Mouse (Mus musculus): ENCODE data around the gene Ankrd12. TPM values are rescaled to one million over a fixed set of nuclear protein-coding genes. Genes with fewer than 3 reads are reported as not detected.
"Not testable (repeated sequence)": the region's sequence is repeated elsewhere in the genome, so short reads cannot be mapped to it uniquely, and the experiment has no call there.

The Ankrd12 gene
- total RNA-seq, 2 experiments from 2014 or later = 27.3 to 45.0 TPM

DNA sequence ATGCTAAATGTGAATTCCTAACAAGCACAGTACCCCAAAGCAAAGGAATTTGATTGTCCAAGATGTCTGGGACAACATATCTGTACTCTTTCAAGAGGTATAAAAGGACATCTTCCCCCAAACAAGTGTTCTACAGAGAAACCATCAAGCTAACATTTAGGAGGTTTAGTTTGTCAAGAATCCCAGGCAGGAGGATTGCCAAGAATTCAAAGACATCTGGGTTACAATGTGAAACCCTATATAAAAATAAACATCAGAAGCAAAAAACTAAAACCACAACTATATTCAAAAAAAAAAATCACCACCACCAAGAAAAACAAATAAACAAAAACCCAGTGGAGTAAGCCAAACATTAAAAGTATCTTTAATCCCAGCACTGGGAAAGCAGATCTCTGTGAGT, 13.4 kb upstream of the Ankrd12 start:
- ATAC-seq (replicated peaks; ENCODE audit: low FRiP score, poor library complexity, severe bottlenecking) = no peak

DNA sequence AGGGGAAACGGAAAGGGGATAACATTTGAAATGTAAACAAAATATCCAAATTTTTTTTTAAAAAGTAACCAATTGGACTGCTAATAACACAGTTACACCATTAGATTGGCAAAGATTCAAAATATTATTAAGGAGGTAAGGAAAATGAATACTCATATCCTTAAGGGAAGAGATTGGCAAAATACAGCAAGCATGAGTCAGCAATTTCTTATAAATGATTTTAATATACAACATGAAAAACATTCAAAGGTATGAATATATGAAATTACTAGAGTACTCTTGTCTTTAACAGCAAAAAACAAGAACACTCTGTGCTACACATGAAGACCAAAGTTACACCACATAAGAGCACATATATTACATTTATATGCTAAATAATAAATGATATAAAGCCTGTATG, 8.1 kb upstream of the Ankrd12 start:
- ATAC-seq (replicated peaks; ENCODE audit: low FRiP score, poor library complexity, severe bottlenecking) = no peak

- ATAC-seq (replicated peaks; ENCODE audit: low FRiP score, poor library complexity, severe bottlenecking) = no peak
These were observed 7.6 kb upstream of the Ankrd12 start for GRCm38 (mm10) chr17:66084486-66084885.

- ATAC-seq (replicated peaks; ENCODE audit: low FRiP score, poor library complexity, severe bottlenecking) = peak; percentile 17; the same call in 1 of the 2 replicates
These were observed 555 bp upstream of the Ankrd12 start for GRCm38 (mm10) chr17:66077437-66077850.

DNA sequence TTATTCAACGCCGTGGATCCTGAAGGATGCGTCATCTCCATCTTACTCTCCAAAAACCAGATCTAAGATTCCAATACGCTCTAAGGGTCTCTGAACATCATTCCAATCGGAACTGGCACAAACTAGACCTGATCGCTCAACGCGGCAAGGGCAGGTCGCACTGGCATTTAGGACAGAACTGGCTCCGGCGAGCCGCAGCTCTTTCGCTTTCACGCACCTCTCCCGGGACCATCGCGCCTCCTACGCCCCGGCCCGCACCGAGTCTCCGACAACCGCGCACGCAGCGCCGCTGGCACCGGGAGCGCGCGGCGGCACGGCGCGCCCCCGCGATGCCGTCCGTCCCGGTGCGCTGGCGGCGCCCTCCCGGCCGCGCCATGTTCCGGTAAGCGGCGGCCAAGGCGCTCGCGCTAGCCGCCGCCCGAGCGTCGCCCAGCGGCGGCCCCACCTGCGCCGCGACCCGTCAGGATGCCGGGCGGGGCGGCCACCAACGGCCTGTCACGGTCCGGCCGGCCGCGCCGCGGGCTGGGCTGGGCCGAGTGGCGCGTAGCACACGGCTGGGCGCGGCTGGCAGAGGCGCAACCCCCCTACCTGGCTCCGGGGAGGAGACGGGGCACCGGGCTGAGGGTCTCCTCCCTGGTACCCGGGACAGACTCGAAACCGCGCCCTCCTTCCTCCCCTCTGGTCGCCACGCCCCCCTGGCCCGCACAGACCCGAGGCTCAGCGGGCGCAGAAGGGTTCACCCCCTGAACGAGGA, 538 bp downstream of the Ankrd12 start:
- peak; percentile 60 for ATAC-seq (replicated peaks; ENCODE audit: low FRiP score, poor library complexity, severe bottlenecking)

DNA sequence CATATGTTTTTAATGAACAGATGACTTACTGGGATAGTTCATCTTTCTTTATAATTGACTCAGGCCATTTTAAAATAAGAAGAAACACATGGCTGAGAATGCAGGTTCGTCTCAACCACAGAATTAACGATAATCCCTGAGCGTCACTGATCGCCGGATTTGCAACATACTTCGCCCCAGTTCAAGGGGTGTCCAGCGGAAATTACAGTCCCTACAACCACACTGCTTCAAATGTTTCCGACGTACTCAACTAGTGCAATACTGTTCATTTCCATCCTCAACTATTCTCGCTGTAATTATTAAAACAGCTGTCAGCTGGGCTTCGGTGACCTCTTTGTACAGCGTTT, 1.1 kb downstream of the Ankrd12 start:
- peak; percentile 18 for ATAC-seq (replicated peaks; ENCODE audit: low FRiP score, poor library complexity, severe bottlenecking)

DNA sequence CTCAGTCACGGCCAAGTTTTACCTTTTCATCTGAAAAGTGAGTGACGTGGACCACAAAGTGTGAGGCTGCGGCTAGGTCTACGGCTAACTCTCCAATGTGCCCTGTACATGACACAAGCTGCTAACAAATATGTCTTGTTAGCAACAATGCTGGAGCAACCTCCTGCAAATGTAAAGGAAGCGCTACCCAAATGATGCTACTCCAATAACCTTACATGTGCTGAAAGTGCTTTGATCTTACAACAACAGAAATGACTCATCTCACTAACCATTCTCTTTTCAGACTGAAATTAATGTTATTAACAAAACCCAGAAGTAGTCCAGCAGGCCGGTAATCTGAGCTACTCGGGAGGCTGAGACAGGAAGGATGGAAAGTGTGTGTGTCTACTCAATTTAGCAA, 2.9 kb downstream of the Ankrd12 start:
- no peak for ATAC-seq (replicated peaks; ENCODE audit: low FRiP score, poor library complexity, severe bottlenecking)

DNA sequence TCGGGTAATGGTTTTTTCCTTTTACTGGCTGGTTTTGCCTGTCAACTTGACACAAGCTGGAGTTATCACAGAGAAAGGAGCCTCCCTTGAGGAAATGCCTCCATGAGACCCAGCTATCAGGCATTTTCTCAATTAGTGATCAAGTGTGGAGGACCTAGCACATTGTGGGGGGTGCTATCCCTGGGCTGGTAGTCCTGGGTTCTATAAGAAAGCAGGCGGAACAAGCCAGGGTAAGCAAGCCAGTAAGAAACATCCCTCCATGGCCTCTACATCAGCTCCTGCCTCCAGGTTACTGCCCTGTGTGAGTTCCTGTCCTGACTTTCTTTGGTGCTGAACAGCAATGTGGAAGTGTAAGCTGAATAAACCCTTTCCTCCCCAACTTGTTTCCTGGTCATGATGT, 7.9 kb downstream of the Ankrd12 start:
- not testable (repeated sequence) for ATAC-seq (replicated peaks; ENCODE audit: low FRiP score, poor library complexity, severe bottlenecking)

DNA sequence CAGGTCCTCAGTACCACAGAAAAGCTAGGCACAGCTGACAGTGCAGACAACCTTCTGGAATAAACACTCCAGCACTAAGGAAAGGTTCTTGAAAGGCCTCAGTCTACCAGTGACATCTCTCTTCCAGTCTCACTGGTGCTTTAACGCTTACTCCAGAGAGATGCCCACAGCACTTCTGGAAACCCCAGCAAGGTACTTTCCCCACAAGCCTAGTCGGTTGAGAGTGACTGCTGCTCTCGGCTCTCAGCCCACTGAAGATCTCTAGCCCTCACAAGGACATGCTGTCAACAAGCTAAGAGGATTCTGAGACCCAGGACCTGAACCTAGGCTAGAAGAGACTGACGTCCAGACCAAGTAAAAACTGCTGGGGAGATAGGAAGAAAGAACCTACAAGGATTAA, 11.8 kb downstream of the Ankrd12 start:
- no peak for ATAC-seq (replicated peaks; ENCODE audit: low FRiP score, poor library complexity, severe bottlenecking)

DNA sequence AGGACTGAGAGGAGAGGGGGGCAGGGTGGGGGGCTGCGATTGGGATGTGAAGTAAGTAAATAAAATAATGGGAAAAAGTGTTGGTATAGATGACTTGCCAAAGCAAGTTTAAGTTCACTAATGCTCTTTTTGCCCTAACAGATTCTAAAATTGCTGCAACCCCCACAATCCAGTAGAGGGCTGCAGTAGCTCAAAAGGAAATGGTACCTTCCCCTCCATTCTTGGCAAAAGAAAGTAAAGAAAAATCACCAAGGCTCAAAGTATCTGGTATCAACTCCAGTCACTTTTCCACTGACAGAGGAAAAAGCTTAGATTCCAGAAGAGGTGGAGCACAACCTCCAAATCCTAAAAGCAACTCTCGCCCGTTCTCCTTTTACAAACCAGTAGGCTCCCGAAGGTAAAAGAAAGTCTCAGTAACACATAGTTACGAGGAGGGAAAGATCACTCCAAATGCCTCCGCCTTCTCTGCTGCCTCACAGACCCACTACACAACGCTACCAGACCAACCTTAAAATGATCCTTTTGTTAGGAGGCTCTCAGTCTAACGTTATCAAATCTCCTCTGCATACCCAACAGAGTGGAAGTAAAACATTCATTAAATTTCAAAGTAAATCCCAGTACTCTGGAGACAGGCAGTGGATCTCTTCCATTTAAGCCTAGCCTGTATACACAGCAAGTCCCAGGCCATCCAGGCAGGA, 15.5 kb downstream of the Ankrd12 start:
- ATAC-seq (replicated peaks; ENCODE audit: low FRiP score, poor library complexity, severe bottlenecking) = no peak

DNA sequence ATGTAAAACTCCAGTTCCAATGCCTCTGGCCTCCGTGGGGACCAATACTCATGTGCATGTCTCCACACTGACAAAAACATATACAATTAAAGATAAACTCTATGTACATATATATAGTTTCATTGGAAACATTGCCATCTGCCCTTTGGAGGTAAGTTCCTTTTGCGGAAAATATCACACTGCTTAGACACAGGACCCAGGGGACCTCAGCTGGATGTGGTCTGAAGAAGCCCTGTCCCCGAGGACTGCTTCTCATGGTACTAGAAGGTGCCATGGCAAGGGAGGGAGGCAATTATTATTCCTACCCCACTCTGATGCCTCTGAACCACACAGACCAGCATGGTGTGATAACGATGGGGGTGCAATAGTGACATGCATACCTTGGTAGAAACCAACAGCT, 18.7 kb downstream of the Ankrd12 start:
- ATAC-seq (replicated peaks; ENCODE audit: low FRiP score, poor library complexity, severe bottlenecking) = no peak

DNA sequence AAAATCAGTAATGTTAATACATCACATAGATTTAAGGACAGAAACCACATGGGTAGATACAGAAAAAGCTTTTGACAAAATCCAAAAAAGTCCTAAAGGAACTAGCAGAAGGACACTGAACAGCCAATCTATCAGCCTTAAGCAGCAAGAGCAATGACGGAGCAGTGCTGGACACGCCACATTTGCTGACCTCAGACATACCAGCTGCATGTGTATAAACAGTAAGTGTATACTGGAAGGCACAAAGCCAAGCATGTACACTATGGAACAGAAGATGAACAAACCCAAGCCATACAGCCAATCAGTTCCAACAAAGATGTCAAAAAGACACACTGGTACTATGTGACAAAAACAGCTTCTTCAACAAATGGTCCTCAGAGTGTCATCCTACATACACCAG, 19.7 kb downstream of the Ankrd12 start:
- no peak for ATAC-seq (replicated peaks; ENCODE audit: low FRiP score, poor library complexity, severe bottlenecking)

DNA sequence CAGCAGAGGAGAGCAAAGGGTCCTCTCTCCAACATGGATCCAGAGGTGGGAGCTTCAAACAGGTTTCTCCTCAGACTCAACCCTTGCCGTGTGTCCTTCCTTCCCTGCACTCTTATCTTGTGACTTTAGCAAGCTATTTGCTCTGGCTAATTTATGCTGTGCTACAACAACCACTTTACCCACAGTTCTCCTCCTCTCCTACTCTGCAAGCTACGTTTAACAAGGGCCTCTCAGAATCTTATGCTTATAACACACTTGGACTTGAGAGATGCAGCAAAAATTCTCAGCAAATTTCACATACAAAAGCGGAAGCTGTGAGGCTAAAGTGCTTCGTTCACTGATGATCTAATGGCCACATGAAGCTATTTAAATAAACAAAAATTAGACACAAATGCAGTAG, 23.5 kb downstream of the Ankrd12 start:
- no peak for ATAC-seq (replicated peaks; ENCODE audit: low FRiP score, poor library complexity, severe bottlenecking)

DNA sequence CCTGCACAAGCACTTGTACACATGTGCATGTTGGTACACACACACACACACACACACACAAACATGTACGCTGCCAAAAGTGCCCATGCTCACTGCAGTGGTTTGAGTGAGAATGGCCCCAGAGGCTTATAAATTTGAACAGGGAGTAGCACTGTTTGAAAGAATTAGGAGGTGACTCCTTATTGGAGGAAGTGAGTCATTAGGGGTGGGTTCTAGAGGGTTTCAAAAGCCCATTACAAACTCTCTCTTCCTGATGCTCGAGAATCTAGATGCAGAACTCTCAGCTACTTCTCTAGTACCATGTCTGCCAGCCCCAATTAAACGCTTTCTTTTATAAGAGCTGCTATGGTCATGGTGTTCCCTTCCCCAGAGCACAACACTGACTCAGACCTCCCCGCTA, 28.1 kb downstream of the Ankrd12 start:
- no peak for ATAC-seq (replicated peaks; ENCODE audit: low FRiP score, poor library complexity, severe bottlenecking)

- ATAC-seq (replicated peaks; ENCODE audit: low FRiP score, poor library complexity, severe bottlenecking) = no peak
These were observed 28.7 kb downstream of the Ankrd12 start for GRCm38 (mm10) chr17:66048199-66048598.

DNA sequence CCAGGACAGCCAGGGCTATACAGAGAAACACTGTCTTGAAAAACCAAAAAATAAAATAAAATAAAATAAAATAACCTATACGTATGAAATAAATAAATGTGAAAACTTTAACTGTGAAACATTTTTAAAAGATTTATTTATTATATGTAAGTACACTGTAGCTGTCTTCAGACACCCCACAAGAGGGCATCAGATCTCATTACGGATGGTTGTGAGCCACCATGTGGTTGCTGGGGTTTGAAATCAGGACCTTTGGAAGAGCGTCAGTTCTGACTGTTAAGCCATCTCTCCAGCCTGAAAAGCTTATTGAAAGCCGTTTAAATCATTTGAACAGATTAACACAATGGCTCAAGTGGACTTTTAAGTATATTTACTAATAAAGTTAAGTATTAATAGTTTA, 33.2 kb downstream of the Ankrd12 start:
- not testable (repeated sequence) for ATAC-seq (replicated peaks; ENCODE audit: low FRiP score, poor library complexity, severe bottlenecking)

DNA sequence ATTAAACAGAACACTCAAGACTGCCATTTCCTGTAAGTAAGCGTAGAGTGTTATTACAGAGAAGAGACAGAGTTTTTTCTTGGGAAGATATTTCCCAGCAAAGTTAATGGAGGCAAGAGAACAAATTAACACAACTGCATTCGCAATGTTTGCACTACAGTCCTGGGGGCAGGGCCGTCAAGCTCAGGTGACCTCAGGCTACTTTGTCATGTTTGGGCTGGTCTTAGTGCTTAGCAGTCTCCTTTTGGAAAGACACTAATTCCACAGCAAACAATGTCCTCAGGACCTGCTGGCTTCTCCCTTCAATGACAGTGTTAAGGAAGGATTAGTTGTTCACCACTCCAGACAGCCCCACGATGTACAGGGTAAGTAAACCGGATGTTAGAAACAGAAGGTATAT, 35.9 kb downstream of the Ankrd12 start:
- ATAC-seq (replicated peaks; ENCODE audit: low FRiP score, poor library complexity, severe bottlenecking) = no peak

GRCm38 (mm10) chr17:66033239-66033638, 43.6 kb downstream of the Ankrd12 start:
- ATAC-seq (replicated peaks; ENCODE audit: low FRiP score, poor library complexity, severe bottlenecking) = no peak

DNA sequence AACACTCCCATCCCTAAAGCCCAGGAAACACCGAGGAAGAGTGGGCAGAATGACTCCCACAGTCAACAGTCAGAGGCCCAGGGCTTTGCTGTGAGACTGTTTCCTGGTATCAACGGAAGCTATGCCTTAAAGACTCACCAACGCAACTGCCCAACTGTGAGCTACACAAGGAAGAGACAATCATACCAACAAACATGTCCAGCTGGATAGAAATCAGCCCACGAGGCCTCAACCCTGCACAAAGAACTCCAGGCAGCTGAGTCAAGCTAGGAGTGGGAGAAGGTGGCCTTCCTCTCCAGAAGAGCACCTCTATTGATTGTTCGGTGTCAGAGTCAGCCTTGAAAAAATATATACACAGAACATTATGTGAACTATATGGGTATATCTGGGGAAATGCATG, 44.9 kb downstream of the Ankrd12 start:
- no peak for ATAC-seq (replicated peaks; ENCODE audit: low FRiP score, poor library complexity, severe bottlenecking)

DNA sequence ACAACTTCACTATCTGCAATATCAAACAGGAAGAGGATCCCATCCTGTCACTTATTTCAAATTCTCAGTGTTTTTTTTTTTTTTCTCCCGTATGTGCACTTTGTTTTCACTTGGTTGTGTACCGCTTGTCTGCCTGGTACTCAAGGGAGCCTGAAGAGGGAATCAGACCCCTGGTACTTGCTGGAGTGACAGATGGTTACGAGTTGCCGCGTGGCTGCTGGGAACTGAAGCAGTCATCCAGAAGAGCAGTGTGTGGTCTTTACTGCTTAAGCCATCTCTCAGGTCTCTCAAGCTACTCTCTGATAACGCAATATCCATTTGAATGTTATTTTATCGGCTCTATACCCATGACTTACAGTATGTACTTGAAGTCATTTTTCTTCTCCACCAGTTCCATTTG, 52.7 kb downstream of the Ankrd12 start:
- ATAC-seq (replicated peaks; ENCODE audit: low FRiP score, poor library complexity, severe bottlenecking) = no peak

- ATAC-seq (replicated peaks; ENCODE audit: low FRiP score, poor library complexity, severe bottlenecking) = no peak
These were observed 65.1 kb downstream of the Ankrd12 start for GRCm38 (mm10) chr17:66011790-66012189.

DNA sequence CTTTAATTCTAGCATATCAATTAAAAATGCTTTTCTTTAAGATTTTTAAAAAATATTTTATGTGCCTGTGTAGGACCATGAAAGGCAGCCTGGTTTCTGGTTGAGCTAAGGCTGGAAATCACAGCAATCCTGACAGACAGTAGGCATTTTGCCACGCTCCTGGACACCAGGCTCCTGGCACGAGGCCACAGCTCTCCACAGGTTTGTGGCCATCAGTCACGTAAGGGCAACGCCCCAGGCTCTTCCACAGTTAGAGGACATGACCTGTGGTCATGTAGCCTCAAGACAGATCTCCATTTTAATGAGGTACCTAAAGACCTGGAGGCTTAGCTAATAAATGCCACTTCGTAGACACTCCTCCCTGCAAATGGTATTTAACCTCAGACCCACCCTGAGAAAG, 69.0 kb downstream of the Ankrd12 start:
- ATAC-seq (replicated peaks; ENCODE audit: low FRiP score, poor library complexity, severe bottlenecking) = no peak

All from erythroblast, adult 5-6 weeks (primary cell).